Mouse (Mus musculus): ENCODE results near the gene Uchl1. TPM values are rescaled to one million over a fixed set of nuclear protein-coding genes. Genes with fewer than 3 reads are reported as not detected.

The Uchl1 gene
- 1,231 and 1,258 TPM in 2 replicates for polyA plus RNA-seq (2015; fragmentation: Nextera tagmentation; extraction: Ambion mirVana)

- peak within 1 kb of the TSS; percentile 89 for H3K9ac ChIP-seq
- peak; percentile 92 for ATAC-seq (ENCODE audit: low FRiP score)
- H3K27me3 ChIP-seq: no peaks in the 10 kb centered on the region
- peaks cover 12% of the 10 kb centered on the region for H3K36me3 ChIP-seq
- H3K4me2 ChIP-seq: peak within 1 kb of the TSS; percentile 83
- peak within 1 kb of the TSS; percentile 88 for H3K4me3 ChIP-seq
- H3K9me3 ChIP-seq: no peaks in the 10 kb centered on the region
- peak within 1 kb of the TSS; percentile 88 for H3K27ac ChIP-seq
- H3K4me1 ChIP-seq (replicated peaks): peaks cover 41% of the 10 kb centered on the region
- WGBS: 0% methylated on average over 20 of the region's 20 CpGs
These were observed at the start of gene Uchl1 for GRCm38 (mm10) chr5:66675983-66676382. Gene Uchl1 (plus strand): TSS chr5:66676091.

GRCm38 (mm10) chr5:66627805-66628204 lies 48.1 kb upstream of the Uchl1 start:
- Histone ChIP-seq H3K36me3 (no peaks in the 10 kb centered on the region), H3K27me3 (no peaks in the 10 kb centered on the region), H3K4me2 (no peak overlapping the region; the same call in 1 of the 2 replicates), H3K4me3 (no peak overlapping the region), H3K9ac (no peak overlapping the region), H3K4me1 (replicated peaks) (peaks cover 11% of the 10 kb centered on the region; the same call in 1 of the 2 replicates), H3K27ac (peak overlapping the region; percentile 48), H3K9me3 (no peaks in the 10 kb centered on the region)
- WGBS: 48% methylated on average over 7 of the region's 7 CpGs
- ATAC-seq (ENCODE audit: low FRiP score): peak; percentile 57

GRCm38 (mm10) chr5:66635459-66636079 lies 40.3 kb upstream of the Uchl1 start:
- Histone ChIP-seq H3K4me1 (replicated peaks) (peaks cover 4% of the 10 kb centered on the region; the same call in 1 of the 2 replicates), H3K4me3 (no peak overlapping the region), H3K4me2 (no peak overlapping the region), H3K27ac (no peak overlapping the region), H3K27me3 (no peaks in the 10 kb centered on the region), H3K9ac (no peak overlapping the region), H3K36me3 (no peaks in the 10 kb centered on the region), H3K9me3 (peaks cover 3% of the 10 kb centered on the region; the same call in 1 of the 2 replicates)
- WGBS: 38% methylated on average over 10 of the region's 10 CpGs
- 0 out of 2 replicates have a peak, but pooled peaks have one; percentile 39 for ATAC-seq (ENCODE audit: low FRiP score)

GRCm38 (mm10) chr5:66642156-66642555 lies 33.7 kb upstream of the Uchl1 start:
- Histone ChIP-seq H3K36me3 (no peaks in the 10 kb centered on the region), H3K4me2 (no peak overlapping the region), H3K4me3 (no peak overlapping the region), H3K9me3 (peaks cover 3% of the 10 kb centered on the region), H3K27me3 (no peaks in the 10 kb centered on the region), H3K4me1 (replicated peaks) (no peaks in the 10 kb centered on the region), H3K27ac (no peak overlapping the region), H3K9ac (no peak overlapping the region)
- 94% methylated on average over 4 of the region's 4 CpGs for WGBS
- no peak for ATAC-seq (ENCODE audit: low FRiP score)

GRCm38 (mm10) chr5:66643260-66643659 lies 32.6 kb upstream of the Uchl1 start:
- H3K4me3 ChIP-seq: no peak overlapping the region
- no peak for ATAC-seq (ENCODE audit: low FRiP score)
- H3K27ac ChIP-seq: no peak overlapping the region
- H3K9me3 ChIP-seq: no peaks in the 10 kb centered on the region; the same call in 1 of the 2 replicates
- H3K9ac ChIP-seq: no peak overlapping the region
- H3K4me2 ChIP-seq: no peak overlapping the region
- 86% methylated on average over 5 of the region's 5 CpGs for WGBS
- no peaks in the 10 kb centered on the region for H3K27me3 ChIP-seq
- no peaks in the 10 kb centered on the region for H3K36me3 ChIP-seq
- H3K4me1 ChIP-seq (replicated peaks): no peaks in the 10 kb centered on the region

GRCm38 (mm10) chr5:66647504-66647903 lies 28.4 kb upstream of the Uchl1 start:
- no peak overlapping the region for H3K4me3 ChIP-seq
- no peaks in the 10 kb centered on the region for H3K9me3 ChIP-seq
- no peak overlapping the region for H3K9ac ChIP-seq
- H3K4me1 ChIP-seq (replicated peaks): no peaks in the 10 kb centered on the region
- ATAC-seq (ENCODE audit: low FRiP score): no peak
- 67% methylated on average over 7 of the region's 7 CpGs for WGBS
- H3K27me3 ChIP-seq: no peaks in the 10 kb centered on the region
- H3K36me3 ChIP-seq: no peaks in the 10 kb centered on the region
- no peak overlapping the region for H3K4me2 ChIP-seq
- H3K27ac ChIP-seq: no peak overlapping the region

GRCm38 (mm10) chr5:66654220-66654619 lies 21.7 kb upstream of the Uchl1 start:
- Histone ChIP-seq H3K9me3 (no peaks in the 10 kb centered on the region), H3K4me1 (replicated peaks) (no peaks in the 10 kb centered on the region; the same call in 1 of the 2 replicates), H3K27me3 (no peaks in the 10 kb centered on the region), H3K4me2 (no peak overlapping the region), H3K36me3 (no peaks in the 10 kb centered on the region), H3K9ac (no peak overlapping the region), H3K27ac (peak overlapping the region; percentile 13; the same call in 1 of the 2 replicates), H3K4me3 (no peak overlapping the region)
- WGBS: 52% methylated on average over 5 of the region's 5 CpGs
- ATAC-seq (ENCODE audit: low FRiP score): peak; percentile 63; the same call in 1 of the 2 replicates

- Histone ChIP-seq H3K27ac (peak overlapping the region; percentile 88), H3K9ac (peak overlapping the region; percentile 89), H3K36me3 (peaks cover 6% of the 10 kb centered on the region), H3K9me3 (no peaks in the 10 kb centered on the region), H3K4me3 (peak overlapping the region; percentile 88), H3K4me1 (replicated peaks) (peaks cover 37% of the 10 kb centered on the region), H3K27me3 (no peaks in the 10 kb centered on the region), H3K4me2 (peak overlapping the region; percentile 83)
- peak; percentile 19 for ATAC-seq (ENCODE audit: low FRiP score)
- WGBS: under 1% methylated on average over 18 of the region's 18 CpGs
These were observed 551 bp upstream of the Uchl1 start for GRCm38 (mm10) chr5:66675189-66675890.

- peak; percentile 90 for ATAC-seq (ENCODE audit: low FRiP score)
- WGBS: under 1% methylated on average over 50 of the region's 51 CpGs
- Histone ChIP-seq H3K27me3 (no peaks in the 10 kb centered on the region), H3K9ac (peak overlapping the region; percentile 89), H3K4me3 (peak overlapping the region; percentile 88), H3K4me2 (peak overlapping the region; percentile 83), H3K27ac (peak overlapping the region; percentile 88), H3K9me3 (no peaks in the 10 kb centered on the region), H3K4me1 (replicated peaks) (peaks cover 42% of the 10 kb centered on the region), H3K36me3 (peaks cover 18% of the 10 kb centered on the region)
These were observed 696 bp downstream of the Uchl1 start for GRCm38 (mm10) chr5:66676457-66677117.

- peak overlapping the region; percentile 23; the same call in 1 of the 2 replicates for H3K27ac ChIP-seq
- WGBS: 60% methylated on average over 21 of the region's 21 CpGs
- no peaks in the 10 kb centered on the region for H3K9me3 ChIP-seq
- H3K9ac ChIP-seq: peak overlapping the region; percentile 89
- H3K4me1 ChIP-seq (replicated peaks): peaks cover 45% of the 10 kb centered on the region
- peak overlapping the region; percentile 83 for H3K4me2 ChIP-seq
- H3K36me3 ChIP-seq: peaks cover 29% of the 10 kb centered on the region
- no peak for ATAC-seq (ENCODE audit: low FRiP score)
- no peaks in the 10 kb centered on the region for H3K27me3 ChIP-seq
- peak overlapping the region; percentile 88 for H3K4me3 ChIP-seq
These were observed 1.8 kb downstream of the Uchl1 start for GRCm38 (mm10) chr5:66677411-66678345.

GRCm38 (mm10) chr5:66679222-66679621 lies 3.3 kb downstream of the Uchl1 start:
- WGBS: 43% methylated on average over 10 of the region's 10 CpGs
- no peak for ATAC-seq (ENCODE audit: low FRiP score)
- Histone ChIP-seq H3K9me3 (no peaks in the 10 kb centered on the region), H3K4me3 (peak overlapping the region; percentile 88), H3K4me2 (peak overlapping the region; percentile 83), H3K36me3 (peaks cover 44% of the 10 kb centered on the region), H3K4me1 (replicated peaks) (peaks cover 45% of the 10 kb centered on the region), H3K27ac (peak overlapping the region; percentile 45; the same call in 1 of the 2 replicates), H3K9ac (0 out of 2 replicates have a peak overlapping the region, but pooled peaks have one; percentile 89), H3K27me3 (no peaks in the 10 kb centered on the region)

Measured in hindbrain, embryonic 13.5 days (tissue).